Mouse (Mus musculus) neural tube, embryonic 10.5 days (tissue): ENCODE data around the gene Ccdc154.
A peak's percentile ranks its signal among the peaks of the same experiment; 100 is the strongest.
"Not testable (repeated sequence)": the region's sequence is repeated elsewhere in the genome, so short reads cannot be mapped to it uniquely, and the experiment has no call there.

ENCODE experiments used
- DNase-seq: peaks from one replicate; pipeline ENCODE4 v3.0.0-alpha.2; 2017; ENCODE audit warnings: low spot score; ENCODE audit errors: extremely low spot score

Gene Ccdc154

DNA sequence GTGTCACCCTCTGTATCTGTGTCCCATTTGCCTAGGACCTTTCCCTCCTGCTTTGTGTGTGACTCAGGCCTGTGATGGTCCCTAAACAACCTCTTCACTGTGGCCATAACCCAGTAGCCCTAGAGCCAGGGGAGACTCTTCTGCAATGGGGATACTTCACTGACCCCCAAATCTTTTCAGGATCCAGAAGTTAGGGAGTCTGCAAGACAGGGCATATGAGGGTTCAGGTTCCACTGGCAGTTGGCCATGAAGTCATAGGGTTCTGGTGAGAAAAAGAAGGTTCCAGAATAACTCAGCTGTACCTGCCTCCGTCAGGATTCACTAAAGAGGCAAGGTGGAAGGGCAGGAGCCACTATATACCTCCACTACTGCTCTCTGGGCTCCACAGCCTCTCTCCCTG is at the start of gene Ccdc154:
Gene Ccdc154 (plus strand): TSS at position 301 of the 400 bp plus-strand sequence.
- no peak for DNase-seq

DNA sequence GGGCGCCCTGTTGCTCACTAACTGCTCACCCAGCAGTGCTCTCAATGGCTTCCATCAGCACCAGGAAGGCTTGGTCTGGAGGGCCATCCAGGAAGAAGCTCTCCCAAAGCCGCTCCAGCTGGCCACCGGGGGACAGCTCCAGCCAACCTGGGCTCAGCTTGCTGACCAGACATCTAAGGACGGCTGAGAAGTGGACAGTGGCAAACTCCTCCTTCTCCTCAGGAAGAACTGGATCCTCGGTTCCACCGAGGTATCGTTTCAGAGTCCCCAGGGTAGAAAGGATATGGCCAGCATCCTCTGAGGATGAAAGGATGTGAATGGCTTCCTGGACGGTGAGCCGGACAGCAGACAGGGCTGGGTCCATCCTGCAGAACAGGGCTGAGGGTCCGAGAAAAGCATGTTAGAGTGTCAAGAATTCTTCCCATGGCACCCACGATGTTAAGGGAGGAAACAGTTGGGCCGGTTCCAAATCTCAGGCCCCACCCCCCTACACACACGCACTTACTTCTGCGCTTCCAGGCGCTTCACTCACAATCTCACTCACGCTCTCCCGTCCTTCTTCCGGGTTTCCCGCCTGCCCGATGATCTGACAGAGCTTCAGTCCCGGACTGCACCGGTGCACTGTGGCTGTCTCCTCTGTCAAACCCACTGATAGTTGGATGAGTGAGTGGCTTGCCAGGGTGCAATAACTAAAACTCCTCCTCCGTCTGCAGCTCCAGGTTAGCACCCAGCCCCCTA is 47.2 kb upstream of the Ccdc154 start:
- DNase-seq: peak; percentile 30

DNA sequence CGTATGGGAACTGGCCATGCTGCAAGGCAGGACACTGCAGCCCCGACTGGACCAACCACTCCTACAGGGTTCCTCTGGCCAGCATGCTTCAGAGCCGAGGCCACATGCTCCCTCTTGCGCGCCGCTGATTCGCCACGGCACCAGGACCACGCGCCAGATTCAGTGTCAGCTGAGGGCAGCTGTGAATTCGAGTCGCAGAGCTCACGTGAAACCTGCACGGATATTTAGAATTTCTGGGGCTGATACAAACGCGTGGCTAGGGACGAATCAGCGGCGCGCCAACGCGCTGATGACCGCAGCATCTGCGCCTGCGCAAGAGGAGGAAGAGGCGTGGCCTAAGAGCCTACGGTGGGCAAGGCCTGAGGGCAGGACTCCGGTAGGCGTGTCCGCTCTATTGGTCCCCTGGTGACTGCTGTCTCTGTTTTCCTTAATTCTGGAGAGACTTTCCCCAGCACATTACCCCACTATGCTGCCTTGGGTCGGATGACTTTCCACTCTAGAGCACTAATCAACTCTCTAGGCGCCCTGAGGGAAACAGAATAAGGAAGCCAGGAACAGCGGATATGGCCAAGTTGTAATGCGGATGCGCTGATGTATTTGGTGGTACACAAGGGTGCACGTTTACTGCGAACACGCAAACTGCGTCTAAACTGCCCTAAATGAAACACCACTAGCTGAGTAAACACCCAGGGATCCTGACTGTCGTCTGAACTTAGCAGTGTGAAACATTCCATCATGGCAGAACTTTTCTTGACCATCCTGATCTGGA is 46.4 kb upstream of the Ccdc154 start, which contains the start of gene Telo2:
Gene Telo2 (minus strand): TSS at position 304 of the 769 bp plus-strand sequence.
- peak; percentile 92 for DNase-seq

DNA sequence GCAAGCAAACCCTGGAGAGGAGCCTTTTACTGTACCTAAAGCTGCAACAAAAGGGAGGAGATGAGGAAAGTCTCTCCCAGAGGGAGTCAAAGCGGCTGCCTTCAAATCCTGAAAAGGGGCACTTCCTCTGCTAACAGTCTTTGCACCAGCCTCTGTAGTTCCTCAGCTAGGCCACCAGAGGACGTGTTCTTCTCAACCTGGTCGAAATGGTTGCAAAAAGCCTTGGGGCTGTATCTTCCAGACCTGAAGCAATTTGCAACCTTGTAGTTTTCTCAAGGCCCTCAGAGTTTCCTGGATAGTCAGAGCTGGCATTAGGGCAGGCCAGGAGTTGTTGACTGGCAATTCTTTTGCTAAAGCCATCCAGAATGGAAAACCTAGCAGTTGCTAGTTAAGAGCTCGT is 45.0 kb upstream of the Ccdc154 start:
- no peak for DNase-seq

DNA sequence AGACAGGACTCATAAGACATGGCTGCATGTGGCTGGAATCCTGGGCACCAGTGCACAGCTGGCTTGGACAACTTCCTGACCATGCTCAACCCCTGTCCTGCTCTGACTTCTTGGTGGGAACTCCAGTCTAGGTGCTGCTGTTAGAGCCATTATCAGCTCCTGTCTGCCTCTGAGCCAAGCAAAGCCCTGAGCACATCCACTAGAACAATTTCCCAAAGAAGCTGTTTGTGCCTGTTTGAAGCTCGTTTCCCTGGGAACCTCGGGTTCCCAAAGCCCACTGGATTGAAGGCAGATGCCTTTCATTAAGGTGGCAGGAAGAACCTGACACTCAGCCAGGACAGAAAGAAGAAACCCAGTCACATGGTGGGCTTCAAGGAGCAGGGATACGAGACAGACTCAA is 41.9 kb upstream of the Ccdc154 start, which contains the start of gene Ptx4:
Gene Ptx4 (plus strand): TSS at position 355 of the 400 bp plus-strand sequence.
- no peak for DNase-seq

DNA sequence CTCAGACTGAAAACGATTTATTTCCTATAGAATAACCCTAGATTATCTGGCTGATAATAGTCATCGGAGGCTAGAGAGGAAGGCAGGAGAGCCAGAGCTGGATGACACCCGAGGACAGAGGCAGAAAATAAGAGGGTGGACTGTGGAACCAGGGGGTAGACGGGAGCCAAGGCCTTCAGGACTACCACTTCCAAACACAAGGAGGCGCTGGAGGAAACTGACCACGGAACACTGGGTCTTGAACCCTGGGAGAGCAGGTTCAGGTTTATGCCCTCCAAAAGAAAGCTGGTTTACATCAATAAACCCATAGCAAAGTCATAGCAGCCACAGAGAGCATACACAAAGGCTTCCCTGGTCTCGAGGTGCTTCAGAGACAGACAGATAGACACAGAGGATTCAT is 38.3 kb upstream of the Ccdc154 start:
- no peak for DNase-seq

DNA sequence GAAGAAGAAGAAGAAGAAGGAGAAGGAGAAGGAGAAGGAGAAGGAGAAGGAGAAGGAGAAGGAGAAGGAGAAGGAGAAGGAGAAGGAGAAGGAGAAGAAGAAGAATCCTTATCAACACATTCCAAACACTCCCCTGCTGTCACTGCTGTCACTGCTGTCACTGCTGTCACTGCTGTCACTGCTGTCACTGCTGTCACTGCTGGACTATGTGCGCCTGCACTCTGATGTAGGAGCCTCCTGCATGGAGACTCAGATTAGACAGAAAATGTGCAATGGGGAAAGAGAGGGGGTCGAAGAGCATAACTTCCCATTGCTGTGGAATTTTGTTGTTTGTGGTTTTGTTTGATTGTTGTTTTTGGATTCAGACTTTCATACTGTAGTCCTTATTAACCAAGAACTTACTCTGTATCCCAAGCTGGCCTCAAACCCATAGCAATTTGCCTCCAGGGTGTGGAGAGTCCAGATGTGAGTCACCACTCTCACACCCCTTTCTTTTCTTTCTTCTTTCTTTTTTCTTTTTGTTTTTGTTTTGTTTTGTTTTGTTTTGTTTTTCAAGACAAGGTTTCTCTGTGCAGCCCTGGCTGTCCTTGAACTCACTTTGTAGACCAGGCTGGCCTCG is 36.7 kb upstream of the Ccdc154 start:
- not testable (repeated sequence) for DNase-seq

DNA sequence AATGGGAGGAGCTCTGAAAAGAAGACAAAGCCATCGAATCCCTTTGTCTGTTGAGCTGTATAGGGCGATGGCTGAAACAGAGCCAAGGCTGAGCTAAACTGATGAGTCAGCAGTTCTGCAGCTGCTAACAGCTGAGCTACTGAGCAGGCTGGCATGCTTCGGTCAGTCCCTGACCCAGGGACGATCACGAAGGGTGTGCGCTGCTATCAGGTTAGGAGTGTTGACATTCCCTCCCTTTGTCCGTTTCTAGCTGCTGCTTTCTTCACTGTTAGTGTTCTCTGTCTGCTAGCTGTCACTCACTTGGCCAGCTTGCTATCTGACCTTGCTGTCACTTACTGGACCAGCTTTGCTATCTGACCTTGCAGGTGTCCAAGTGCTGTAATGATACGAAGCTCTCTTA is 35.2 kb upstream of the Ccdc154 start:
- no peak for DNase-seq

DNA sequence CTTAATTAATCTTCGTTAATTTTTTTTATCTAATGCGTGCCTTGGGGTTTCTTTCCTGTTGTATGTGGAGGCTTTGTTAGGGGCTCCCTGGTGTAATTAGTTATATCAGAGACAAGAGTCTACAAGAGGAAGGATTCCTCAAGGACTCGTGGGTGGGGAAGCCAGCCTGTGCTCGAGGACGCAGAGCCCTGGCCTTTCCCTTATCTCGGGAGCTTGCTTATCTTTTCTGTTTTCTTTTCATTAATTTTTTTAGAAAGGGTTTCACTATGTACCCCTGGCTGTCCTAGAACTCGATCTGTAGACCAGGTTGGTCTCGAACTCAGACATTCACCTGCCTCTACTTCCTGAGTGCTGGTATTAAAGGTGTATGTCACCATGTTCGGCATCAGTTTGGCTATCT is 34.6 kb upstream of the Ccdc154 start:
- no peak for DNase-seq

DNA sequence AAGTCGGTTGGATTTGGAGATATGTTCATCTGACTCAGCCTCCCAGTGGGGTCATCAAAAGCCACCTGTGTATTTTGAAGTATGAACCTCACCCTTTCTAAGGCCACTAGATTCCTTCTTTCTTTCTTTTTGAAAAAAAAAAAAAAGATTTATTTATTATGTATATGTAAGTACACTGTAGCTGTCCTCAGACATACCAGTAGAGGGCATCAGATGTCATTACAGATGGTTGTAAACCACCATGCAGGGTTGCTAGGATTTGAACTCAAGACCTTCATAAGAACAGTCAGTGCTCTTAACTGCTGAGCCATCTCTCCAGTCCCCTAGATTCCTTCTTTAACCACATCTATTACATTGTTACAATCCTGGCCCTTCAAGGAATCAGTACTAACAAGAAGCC is 32.2 kb upstream of the Ccdc154 start:
- no peak for DNase-seq

DNA sequence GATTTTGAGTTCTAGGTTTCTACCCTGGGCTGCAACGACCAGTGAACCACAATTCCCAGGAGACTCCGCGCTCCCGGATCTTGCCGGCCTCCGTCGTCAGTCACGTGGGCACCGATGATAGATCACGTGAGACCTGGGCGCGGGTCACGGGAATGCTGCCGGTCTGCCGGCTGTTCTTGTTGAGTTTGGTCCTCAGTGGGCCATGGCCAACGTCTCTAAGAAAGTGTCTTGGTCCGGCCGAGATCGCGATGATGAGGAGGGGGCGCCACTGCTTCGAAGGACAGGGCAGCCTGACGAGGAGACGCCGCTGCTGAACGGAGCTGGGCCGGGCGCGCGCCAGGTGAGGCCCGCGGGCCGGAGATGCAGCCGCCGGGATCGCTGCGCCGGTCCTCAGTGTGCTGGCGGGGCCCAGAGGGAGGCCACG is 29.0 kb upstream of the Ccdc154 start, which contains the start of gene Clcn7:
Gene Clcn7 (plus strand): TSS at position 117 of the 424 bp plus-strand sequence.
- peak; percentile 92 for DNase-seq

DNA sequence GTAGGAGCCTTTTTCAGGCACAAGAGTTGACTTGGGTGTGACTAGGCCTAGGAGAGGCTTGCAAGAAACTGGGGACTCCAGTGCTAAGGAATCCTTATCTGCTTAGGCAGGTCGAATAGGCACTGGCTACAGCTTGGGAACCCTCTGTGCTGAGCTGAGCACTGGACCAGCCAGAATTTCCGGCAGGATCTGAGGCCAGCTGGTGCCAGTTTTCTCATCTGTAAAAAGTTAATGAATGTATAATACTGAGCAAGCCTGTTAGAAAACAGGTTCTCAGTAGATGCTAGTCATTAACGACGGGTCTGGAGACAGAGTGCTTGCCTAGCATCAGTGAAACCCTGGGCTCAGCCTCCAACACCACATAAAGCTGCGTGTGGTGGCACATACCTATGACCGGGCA is 26.6 kb upstream of the Ccdc154 start:
- DNase-seq: no peak

DNA sequence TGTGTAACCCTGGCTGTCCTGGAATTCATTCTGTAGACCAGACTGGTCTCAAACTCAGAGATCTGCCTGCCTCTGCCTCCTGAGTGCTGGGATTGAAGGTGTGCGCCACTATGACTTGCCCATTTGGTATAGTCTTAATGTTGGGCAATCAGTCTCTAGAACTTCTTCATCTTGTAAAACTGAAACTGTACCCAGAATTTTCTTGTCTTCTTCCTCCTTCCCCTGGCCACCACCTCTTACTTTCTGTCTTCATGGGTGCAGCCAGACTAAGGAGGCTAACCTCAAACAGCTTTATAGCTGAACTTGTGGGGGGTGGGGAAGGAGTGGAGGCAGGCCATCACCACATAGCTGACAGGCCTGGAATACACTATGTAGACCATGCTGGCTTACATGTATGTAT is 23.5 kb upstream of the Ccdc154 start:
- DNase-seq: no peak

DNA sequence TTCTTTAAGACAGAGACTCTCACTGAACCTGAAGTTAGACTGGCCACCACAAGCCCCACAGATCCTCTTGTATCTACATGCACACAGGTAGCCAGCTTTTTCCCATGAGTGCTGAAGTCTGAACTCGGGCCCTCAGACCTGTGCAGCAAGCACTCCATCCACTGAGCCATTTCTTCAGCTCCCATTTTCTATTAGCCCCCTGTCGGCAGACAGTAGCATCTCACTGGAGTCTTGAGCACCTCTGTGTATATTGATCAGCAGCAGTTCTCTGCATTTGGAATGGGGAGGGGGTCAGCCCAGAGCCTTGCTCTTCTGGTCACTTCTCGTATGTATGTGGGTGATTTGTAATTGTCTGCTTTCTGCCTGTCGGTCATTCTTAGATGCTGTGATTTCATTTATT is 22.3 kb upstream of the Ccdc154 start:
- no peak for DNase-seq

DNA sequence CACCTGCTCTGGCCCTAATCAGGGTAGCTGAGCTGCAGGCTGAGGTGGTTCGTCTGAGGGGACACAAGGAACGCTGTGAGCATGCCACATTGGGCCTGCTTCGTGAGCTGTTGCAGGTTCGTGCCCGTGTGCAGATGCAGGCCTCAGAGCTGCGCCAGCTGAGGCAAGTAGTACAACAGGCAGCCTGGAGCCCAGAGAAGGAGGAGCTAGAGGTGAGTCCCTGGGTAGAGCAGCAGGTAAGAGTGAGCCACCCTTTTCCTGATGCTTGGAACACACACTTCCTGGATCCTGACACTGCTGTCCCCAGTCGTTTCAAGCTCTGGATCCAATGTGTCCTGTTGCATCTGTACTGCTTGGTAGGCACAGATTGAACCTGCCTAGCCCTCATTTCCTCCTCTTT is 1.1 kb downstream of the Ccdc154 start:
- DNase-seq: no peak

DNA sequence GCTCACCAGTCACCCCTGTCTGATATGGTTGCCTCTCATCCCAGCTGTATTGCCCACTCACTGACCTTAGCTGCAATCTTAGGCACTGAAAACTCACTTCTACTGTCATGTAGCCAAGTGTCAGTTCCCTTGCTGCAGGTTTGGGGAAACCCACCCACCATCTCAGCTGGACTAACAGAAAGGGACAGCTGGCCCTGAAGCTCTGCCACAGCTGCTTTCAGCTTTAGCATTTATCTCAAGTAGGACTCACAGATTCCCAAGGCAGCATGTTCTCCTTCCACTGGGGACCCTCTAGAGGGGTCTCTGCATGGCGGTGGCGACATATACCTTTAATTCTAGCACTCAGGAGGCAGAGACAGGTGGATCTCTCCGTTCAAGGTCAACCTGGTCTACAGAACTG is 2.5 kb downstream of the Ccdc154 start:
- no peak for DNase-seq

DNA sequence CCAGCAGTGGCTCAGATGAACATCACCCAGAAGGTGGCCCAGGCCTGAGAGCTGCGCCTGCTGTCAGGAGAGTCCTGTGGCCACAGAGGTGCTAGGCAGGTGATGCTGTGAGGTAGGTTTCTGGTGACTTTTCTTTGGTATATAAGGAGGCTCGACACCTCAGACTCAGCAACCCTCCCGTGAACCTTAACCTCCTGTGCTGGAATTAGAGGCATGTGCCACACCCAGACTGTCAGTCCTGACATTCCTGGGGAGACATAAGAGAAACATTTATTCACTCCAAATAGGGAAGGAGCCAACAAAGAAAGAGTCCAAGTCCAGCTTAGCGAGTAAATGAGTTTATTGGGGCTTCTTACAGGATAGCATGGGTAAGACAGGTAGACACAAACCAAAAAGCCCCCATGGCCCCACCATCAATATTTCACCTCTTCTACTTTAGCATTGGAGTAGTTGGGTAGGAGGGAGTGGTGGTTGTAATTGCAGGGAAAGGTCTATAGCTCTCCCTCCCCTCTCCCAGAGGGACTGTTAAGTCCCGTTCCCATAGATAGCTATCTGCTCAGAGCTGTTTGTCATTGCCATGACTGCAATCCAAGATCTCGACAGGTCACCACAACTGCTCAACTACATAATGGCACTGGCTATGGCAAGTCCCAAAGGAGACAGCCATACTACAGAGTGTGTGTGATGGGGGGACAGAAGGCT is 3.9 kb downstream of the Ccdc154 start:
- no peak for DNase-seq

DNA sequence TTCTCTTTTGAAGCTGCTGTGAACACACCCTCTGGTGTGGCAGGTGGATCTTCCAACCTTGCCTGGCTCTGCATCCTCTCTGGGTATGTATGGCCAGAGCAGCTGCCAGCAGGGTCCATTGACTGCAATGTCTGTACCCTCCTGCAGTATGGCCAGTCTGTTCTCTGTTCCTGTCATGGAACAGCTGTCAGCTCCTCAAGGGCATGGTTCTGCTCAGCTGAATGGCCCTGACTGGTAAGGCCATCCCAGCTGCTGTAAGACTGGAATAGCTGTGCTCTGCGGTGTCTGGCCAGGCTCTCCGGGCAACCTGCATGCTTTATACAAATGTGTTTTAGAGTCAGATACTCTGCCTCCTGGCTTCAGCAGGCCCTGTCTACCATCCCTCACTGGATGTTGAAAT is 7.4 kb downstream of the Ccdc154 start:
- no peak for DNase-seq

DNA sequence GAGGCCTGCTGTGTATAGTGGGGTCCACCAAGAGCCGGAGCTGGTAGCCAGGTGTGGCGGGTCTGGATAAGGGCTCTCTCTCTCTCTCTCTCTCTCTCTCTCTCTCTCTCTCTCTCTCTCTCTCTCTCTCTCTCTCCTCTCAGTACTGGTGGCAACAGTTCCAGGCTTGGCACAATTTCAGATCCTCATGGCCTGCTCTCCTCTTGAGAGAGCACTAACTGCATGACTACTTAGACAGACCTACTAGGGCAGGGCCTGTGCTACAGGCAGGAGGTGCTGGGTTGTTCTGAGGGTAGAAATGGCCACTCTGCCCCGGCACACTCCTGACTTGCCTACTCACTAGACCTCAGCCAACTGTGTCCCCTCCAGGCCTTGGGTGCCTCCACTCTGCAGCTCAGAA is 10.3 kb downstream of the Ccdc154 start:
- DNase-seq: no peak

DNA sequence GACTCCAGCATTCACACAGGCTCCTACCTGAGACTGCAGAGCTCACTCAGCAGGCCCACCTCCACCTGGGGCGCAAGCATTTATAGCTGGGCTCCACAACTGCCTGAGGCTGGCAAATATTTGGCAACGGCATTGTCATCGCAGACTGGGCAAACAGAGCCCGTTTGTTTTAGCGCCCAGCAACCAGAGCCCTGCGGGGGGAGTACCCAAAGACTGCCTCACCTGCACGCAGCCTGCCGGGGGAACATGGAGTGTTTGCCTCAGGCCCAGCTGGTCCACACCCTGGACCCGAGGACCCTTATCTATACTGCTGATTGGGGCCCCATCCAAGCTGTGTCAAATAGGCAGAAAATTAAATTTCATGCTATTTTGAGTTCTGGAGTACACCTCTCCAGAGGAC is 13.2 kb downstream of the Ccdc154 start, which contains the start of gene Gm38655:
Gene Gm38655 (minus strand): TSS at position 61 of the 400 bp plus-strand sequence.
- DNase-seq: no peak

DNA sequence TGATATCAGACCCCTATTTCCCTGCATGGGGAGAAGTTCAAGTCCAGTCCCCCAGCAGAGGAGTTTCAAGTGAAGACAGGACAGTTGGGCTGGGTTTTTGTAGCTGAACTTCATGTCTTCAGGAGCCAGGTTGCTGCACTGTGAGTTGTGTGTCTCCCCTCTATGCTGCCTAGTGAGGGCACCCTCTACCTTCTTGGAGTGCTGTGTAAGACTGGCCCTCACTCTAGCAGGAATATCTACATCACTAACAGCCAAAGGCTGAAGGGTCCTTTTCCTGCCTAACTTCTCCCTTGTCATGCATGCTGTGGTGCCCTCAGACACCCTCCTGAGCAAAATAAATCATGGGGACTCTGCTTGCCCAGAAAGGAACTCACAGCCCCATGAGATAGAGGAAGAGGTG is 21.0 kb downstream of the Ccdc154 start:
- no peak for DNase-seq
